Mouse (Mus musculus): ENCODE measurements around the gene Grm8. TPM values are rescaled to one million over a fixed set of nuclear protein-coding genes. Genes with fewer than 3 reads are reported as not detected.

The Grm8 gene
- polyA plus RNA-seq, 1 experiment from 2014 or later, result 3.7 TPM

- Histone ChIP-seq H3K4me1 (ENCODE audit: control insufficient read depth, insufficient read depth, low read length) (no peaks in the 10 kb centered on the region), H3K4me2 (ENCODE audit: low read depth, low read length) (no peak overlapping the region), H3K36me3 (ENCODE audit: control insufficient read depth, insufficient read depth, low read length) (no peaks in the 10 kb centered on the region), H3K27ac (ENCODE audit: low read length) (no peak overlapping the region), H3K27me3 (replicated peaks; ENCODE audit: control insufficient read depth, insufficient read depth, low read length) (no peaks in the 10 kb centered on the region), H3K4me3 (ENCODE audit: low read length) (no peak overlapping the region), H3K9me3 (ENCODE audit: control insufficient read depth, low read length) (no peaks in the 10 kb centered on the region), H3K9ac (ENCODE audit: low read depth, low read length) (no peak overlapping the region)
- WGBS, result 56% methylated on average over 1 of the region's 1 CpGs
- no peak for ATAC-seq
Measured at GRCm38 (mm10) chr6:27913281-27913680, 221.7 kb downstream of the Grm8 start.

- Histone ChIP-seq H3K27ac (ENCODE audit: low read length) (no peak overlapping the region), H3K36me3 (ENCODE audit: control insufficient read depth, insufficient read depth, low read length) (no peaks in the 10 kb centered on the region), H3K9ac (ENCODE audit: low read depth, low read length) (no peak overlapping the region), H3K9me3 (ENCODE audit: control insufficient read depth, low read length) (no peaks in the 10 kb centered on the region), H3K4me1 (ENCODE audit: control insufficient read depth, insufficient read depth, low read length) (no peaks in the 10 kb centered on the region), H3K4me3 (ENCODE audit: low read length) (no peak overlapping the region), H3K4me2 (ENCODE audit: low read depth, low read length) (no peak overlapping the region), H3K27me3 (replicated peaks; ENCODE audit: control insufficient read depth, insufficient read depth, low read length) (no peaks in the 10 kb centered on the region)
- ATAC-seq, result no peak
Measured at GRCm38 (mm10) chr6:27904358-27904757, 230.6 kb downstream of the Grm8 start.

DNA sequence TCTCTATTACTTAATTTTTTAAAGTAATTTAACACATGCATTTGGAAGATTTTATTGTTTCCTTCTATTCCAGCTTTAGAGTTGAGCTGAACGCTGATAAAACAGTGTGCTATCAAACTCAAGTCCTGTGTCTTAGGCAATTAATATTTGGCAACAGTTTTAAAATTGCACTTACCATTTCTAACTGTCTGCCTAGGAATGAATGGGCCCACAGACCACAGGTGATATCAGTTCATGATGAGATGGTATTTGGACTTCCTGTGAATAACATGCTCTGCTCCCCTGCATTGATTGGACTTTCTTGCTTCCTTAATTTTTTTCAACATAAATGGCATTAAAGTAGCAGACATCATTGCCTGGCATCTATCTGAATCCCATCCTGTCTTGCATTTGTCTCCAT is 232.8 kb downstream of the Grm8 start:
- no peak overlapping the region for H3K4me3 ChIP-seq (ENCODE audit: low read length)
- no peak overlapping the region for H3K9ac ChIP-seq (ENCODE audit: low read depth, low read length)
- no peaks in the 10 kb centered on the region for H3K4me1 ChIP-seq (ENCODE audit: control insufficient read depth, insufficient read depth, low read length)
- H3K36me3 ChIP-seq (ENCODE audit: control insufficient read depth, insufficient read depth, low read length), result no peaks in the 10 kb centered on the region
- H3K4me2 ChIP-seq (ENCODE audit: low read depth, low read length), result no peak overlapping the region
- H3K27ac ChIP-seq (ENCODE audit: low read length), result no peak overlapping the region
- ATAC-seq, result no peak
- 98% methylated on average over 1 of the region's 1 CpGs for WGBS
- H3K9me3 ChIP-seq (ENCODE audit: control insufficient read depth, low read length), result no peaks in the 10 kb centered on the region
- H3K27me3 ChIP-seq (replicated peaks; ENCODE audit: control insufficient read depth, insufficient read depth, low read length), result no peaks in the 10 kb centered on the region

DNA sequence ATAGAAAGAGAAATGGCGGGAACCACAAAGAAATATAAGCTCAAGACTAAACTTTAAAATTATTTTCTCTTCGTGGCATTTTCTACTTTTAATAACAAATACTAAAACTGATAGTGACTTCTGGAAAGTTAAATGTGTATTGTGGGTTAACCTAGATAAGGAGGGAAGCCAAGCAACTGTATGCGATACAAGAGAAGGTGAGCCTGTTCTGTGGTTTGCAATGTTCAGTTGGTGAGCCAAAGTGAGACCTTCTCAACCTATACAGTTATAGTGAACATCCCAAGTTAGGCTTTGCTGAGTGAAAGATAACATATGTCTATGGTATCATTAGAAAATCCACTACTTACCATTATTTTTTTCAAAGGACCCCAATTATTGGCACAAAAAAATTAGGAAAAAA is 233.6 kb downstream of the Grm8 start:
- no peak for ATAC-seq
- Histone ChIP-seq H3K4me3 (ENCODE audit: low read length) (no peak overlapping the region), H3K9ac (ENCODE audit: low read depth, low read length) (no peak overlapping the region), H3K4me1 (ENCODE audit: control insufficient read depth, insufficient read depth, low read length) (no peaks in the 10 kb centered on the region), H3K4me2 (ENCODE audit: low read depth, low read length) (no peak overlapping the region), H3K9me3 (ENCODE audit: control insufficient read depth, low read length) (no peaks in the 10 kb centered on the region), H3K36me3 (ENCODE audit: control insufficient read depth, insufficient read depth, low read length) (no peaks in the 10 kb centered on the region), H3K27ac (ENCODE audit: low read length) (no peak overlapping the region), H3K27me3 (replicated peaks; ENCODE audit: control insufficient read depth, insufficient read depth, low read length) (no peaks in the 10 kb centered on the region)
- WGBS, result 87% methylated on average over 3 of the region's 3 CpGs

GRCm38 (mm10) chr6:27895153-27895552 is 239.8 kb downstream of the Grm8 start:
- H3K27me3 ChIP-seq (replicated peaks; ENCODE audit: control insufficient read depth, insufficient read depth, low read length), result no peaks in the 10 kb centered on the region
- H3K9ac ChIP-seq (ENCODE audit: low read depth, low read length), result no peak overlapping the region
- no peaks in the 10 kb centered on the region for H3K36me3 ChIP-seq (ENCODE audit: control insufficient read depth, insufficient read depth, low read length)
- WGBS, result 91% methylated on average over 1 of the region's 1 CpGs
- H3K9me3 ChIP-seq (ENCODE audit: control insufficient read depth, low read length), result no peaks in the 10 kb centered on the region
- H3K27ac ChIP-seq (ENCODE audit: low read length), result no peak overlapping the region
- no peak overlapping the region for H3K4me2 ChIP-seq (ENCODE audit: low read depth, low read length)
- no peak for ATAC-seq
- no peaks in the 10 kb centered on the region for H3K4me1 ChIP-seq (ENCODE audit: control insufficient read depth, insufficient read depth, low read length)
- no peak overlapping the region for H3K4me3 ChIP-seq (ENCODE audit: low read length)

DNA sequence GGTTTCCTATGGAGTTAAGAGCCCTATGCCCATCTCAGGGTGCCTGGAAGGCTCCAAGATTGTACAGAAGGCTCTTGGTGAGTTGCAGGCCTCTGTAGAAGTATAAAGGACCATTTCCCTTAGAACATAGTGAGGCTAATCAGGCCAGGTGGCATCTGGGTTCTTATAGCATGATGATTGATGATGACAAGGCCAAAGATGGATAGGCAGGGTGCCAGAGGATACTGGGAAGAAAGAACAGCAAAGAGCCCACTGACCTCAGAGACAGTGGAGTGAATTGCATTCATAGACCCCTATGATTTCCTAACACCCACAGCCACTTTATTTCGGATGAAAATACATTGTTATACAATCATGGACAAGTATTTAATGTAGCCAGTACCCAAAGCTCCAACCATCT is 242.1 kb downstream of the Grm8 start:
- Histone ChIP-seq H3K4me1 (ENCODE audit: control insufficient read depth, insufficient read depth, low read length) (no peaks in the 10 kb centered on the region), H3K27me3 (replicated peaks; ENCODE audit: control insufficient read depth, insufficient read depth, low read length) (no peaks in the 10 kb centered on the region), H3K4me3 (ENCODE audit: low read length) (no peak overlapping the region), H3K27ac (ENCODE audit: low read length) (no peak overlapping the region), H3K9ac (ENCODE audit: low read depth, low read length) (no peak overlapping the region), H3K9me3 (ENCODE audit: control insufficient read depth, low read length) (no peaks in the 10 kb centered on the region), H3K4me2 (ENCODE audit: low read depth, low read length) (no peak overlapping the region), H3K36me3 (ENCODE audit: control insufficient read depth, insufficient read depth, low read length) (no peaks in the 10 kb centered on the region)
- 74% methylated on average over 1 of the region's 1 CpGs for WGBS
- no peak for ATAC-seq

DNA sequence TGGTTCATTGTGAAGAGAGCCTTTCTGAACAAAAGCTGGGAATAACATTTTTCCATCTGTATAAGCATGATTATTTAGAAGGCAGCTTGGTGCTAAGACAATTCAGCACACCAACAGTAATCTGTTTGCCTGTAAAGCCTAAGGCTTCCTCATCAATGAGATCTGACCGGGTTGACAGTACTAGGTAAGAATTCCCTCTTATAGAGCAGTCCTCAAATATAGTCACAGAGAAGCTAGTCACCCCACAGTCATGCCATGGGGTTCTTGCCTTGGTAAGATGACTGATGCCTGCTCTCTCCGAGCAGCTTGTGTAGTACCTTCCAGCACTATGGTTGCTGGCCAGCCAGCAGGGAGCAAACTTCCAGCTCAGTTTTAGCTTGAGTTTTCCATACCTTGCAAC is 246.6 kb downstream of the Grm8 start:
- Histone ChIP-seq H3K9me3 (ENCODE audit: control insufficient read depth, low read length) (no peaks in the 10 kb centered on the region), H3K4me3 (ENCODE audit: low read length) (no peak overlapping the region), H3K27me3 (replicated peaks; ENCODE audit: control insufficient read depth, insufficient read depth, low read length) (no peaks in the 10 kb centered on the region), H3K4me2 (ENCODE audit: low read depth, low read length) (no peak overlapping the region), H3K36me3 (ENCODE audit: control insufficient read depth, insufficient read depth, low read length) (no peaks in the 10 kb centered on the region), H3K9ac (ENCODE audit: low read depth, low read length) (no peak overlapping the region), H3K4me1 (ENCODE audit: control insufficient read depth, insufficient read depth, low read length) (no peaks in the 10 kb centered on the region), H3K27ac (ENCODE audit: low read length) (no peak overlapping the region)
- no peak for ATAC-seq
- 77% methylated on average over 2 of the region's 2 CpGs for WGBS

DNA sequence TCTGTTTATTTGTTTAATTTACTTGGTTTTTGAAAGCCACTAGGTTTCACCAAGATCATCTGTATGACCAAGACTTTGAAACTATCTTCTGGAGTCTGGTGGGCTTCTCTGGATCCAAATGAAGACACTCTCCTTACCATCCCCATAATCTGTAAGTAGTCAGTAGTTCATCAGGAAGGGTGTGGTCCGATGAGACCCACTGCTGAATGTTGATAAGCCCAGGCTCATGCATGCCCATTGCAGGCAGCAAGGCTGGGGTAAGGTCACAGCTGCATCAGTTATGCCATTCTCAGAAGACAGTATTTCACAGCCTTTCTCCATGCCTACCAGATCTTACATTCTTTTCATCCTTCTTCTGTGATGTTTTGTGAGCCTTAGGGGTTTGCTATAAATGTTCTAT is 247.1 kb downstream of the Grm8 start:
- H3K9ac ChIP-seq (ENCODE audit: low read depth, low read length), result no peak overlapping the region
- no peaks in the 10 kb centered on the region for H3K9me3 ChIP-seq (ENCODE audit: control insufficient read depth, low read length)
- no peak overlapping the region for H3K4me3 ChIP-seq (ENCODE audit: low read length)
- H3K27me3 ChIP-seq (replicated peaks; ENCODE audit: control insufficient read depth, insufficient read depth, low read length), result no peaks in the 10 kb centered on the region
- WGBS, result 90% methylated on average over 1 of the region's 1 CpGs
- no peaks in the 10 kb centered on the region for H3K4me1 ChIP-seq (ENCODE audit: control insufficient read depth, insufficient read depth, low read length)
- H3K4me2 ChIP-seq (ENCODE audit: low read depth, low read length), result no peak overlapping the region
- no peaks in the 10 kb centered on the region for H3K36me3 ChIP-seq (ENCODE audit: control insufficient read depth, insufficient read depth, low read length)
- H3K27ac ChIP-seq (ENCODE audit: low read length), result no peak overlapping the region
- ATAC-seq, result no peak

DNA sequence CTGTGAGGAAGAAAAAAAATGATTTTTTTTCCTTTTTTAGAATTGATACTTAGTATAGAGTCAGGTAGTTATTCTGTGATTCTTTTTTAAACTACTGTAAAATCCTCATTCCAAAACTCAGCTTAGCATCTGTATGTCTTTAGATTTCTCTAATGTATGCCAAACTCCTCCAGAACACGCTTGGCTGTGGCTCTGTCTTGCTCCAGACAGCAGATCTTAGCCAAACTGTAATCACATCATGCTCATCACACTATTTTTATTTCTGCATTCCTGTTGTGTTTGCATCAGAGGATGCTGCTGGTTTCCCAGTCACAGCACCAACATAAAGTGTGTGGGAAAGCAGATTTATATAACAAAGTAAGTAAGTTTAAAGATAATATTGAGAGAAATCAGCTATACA is 249.2 kb downstream of the Grm8 start:
- no peak overlapping the region for H3K4me3 ChIP-seq (ENCODE audit: low read length)
- H3K9me3 ChIP-seq (ENCODE audit: control insufficient read depth, low read length), result no peaks in the 10 kb centered on the region
- no peak overlapping the region for H3K4me2 ChIP-seq (ENCODE audit: low read depth, low read length)
- H3K4me1 ChIP-seq (ENCODE audit: control insufficient read depth, insufficient read depth, low read length), result no peaks in the 10 kb centered on the region
- ATAC-seq, result no peak
- H3K27ac ChIP-seq (ENCODE audit: low read length), result no peak overlapping the region
- H3K27me3 ChIP-seq (replicated peaks; ENCODE audit: control insufficient read depth, insufficient read depth, low read length), result no peaks in the 10 kb centered on the region
- WGBS, result 60% methylated on average over 1 of the region's 1 CpGs
- H3K9ac ChIP-seq (ENCODE audit: low read depth, low read length), result no peak overlapping the region
- no peaks in the 10 kb centered on the region for H3K36me3 ChIP-seq (ENCODE audit: control insufficient read depth, insufficient read depth, low read length)

DNA sequence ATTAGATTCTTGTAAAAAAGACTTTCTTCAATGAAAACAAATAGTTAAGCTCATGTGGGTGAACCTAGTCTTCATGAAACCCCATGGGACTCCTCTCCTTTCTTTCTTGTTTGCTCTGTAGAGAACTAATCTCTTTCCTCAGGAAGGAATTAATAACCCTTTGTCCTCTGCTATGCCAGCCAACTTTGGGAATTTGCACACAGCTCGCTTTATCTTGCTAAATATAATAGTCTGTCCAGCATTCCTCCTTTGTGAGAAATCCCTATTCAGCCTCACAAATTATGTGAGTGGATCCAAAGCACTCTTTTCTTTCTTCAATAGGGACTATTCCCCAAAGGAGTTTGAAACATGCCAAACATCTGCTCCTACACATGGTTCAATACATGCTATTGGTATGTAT is 285.3 kb downstream of the Grm8 start:
- Histone ChIP-seq H3K9me3 (ENCODE audit: control insufficient read depth, low read length) (no peaks in the 10 kb centered on the region), H3K27me3 (replicated peaks; ENCODE audit: control insufficient read depth, insufficient read depth, low read length) (no peaks in the 10 kb centered on the region), H3K27ac (ENCODE audit: low read length) (no peak overlapping the region), H3K4me3 (ENCODE audit: low read length) (no peak overlapping the region), H3K4me1 (ENCODE audit: control insufficient read depth, insufficient read depth, low read length) (no peaks in the 10 kb centered on the region), H3K36me3 (ENCODE audit: control insufficient read depth, insufficient read depth, low read length) (no peaks in the 10 kb centered on the region), H3K9ac (ENCODE audit: low read depth, low read length) (no peak overlapping the region), H3K4me2 (ENCODE audit: low read depth, low read length) (no peak overlapping the region)
- ATAC-seq, result no peak
- WGBS, result 56% methylated on average over 1 of the region's 1 CpGs

Data from intestine, embryonic 16.5 days (tissue).